Mouse (Mus musculus) MEL-GATA-1-ER (cell line): ENCODE measurements around the gene Cenpc1.

ENCODE experiments used
- DNase-seq: peaks from one replicate; pipeline ENCODE4 v3.0.0-alpha.2; 2012; ENCODE audit warnings: low read depth; ENCODE audit errors: extremely low read depth

Gene Cenpc1

GRCm38 (mm10) chr5:86065101-86065875 is at the start of gene Cenpc1:
TSS of gene Cenpc1 (minus strand) at chr5:86065583.
- DNase-seq, result peak; percentile 86

- DNase-seq, result no peak
Observed at GRCm38 (mm10) chr5:86113997-86114396, 48.6 kb upstream of the Cenpc1 start.

GRCm38 (mm10) chr5:86113037-86113436 is 47.7 kb upstream of the Cenpc1 start:
- DNase-seq, result no peak

GRCm38 (mm10) chr5:86111074-86111473 is 45.7 kb upstream of the Cenpc1 start:
- DNase-seq, result no peak

- no peak for DNase-seq
Observed at GRCm38 (mm10) chr5:86106610-86107009, 41.2 kb upstream of the Cenpc1 start.

GRCm38 (mm10) chr5:86102176-86102575 is 36.8 kb upstream of the Cenpc1 start:
- DNase-seq, result no peak

GRCm38 (mm10) chr5:86100621-86101020 is 35.2 kb upstream of the Cenpc1 start:
- no peak for DNase-seq

- no peak for DNase-seq
Observed at GRCm38 (mm10) chr5:86098988-86099387, 33.6 kb upstream of the Cenpc1 start.

GRCm38 (mm10) chr5:86094754-86095153 is 29.4 kb upstream of the Cenpc1 start:
- no peak for DNase-seq

GRCm38 (mm10) chr5:86086751-86087150 is 21.4 kb upstream of the Cenpc1 start:
- no peak for DNase-seq

GRCm38 (mm10) chr5:86084979-86085378 is 19.6 kb upstream of the Cenpc1 start:
- no peak for DNase-seq

GRCm38 (mm10) chr5:86083987-86084386 is 18.6 kb upstream of the Cenpc1 start:
- DNase-seq, result no peak

- DNase-seq, result no peak
Observed at GRCm38 (mm10) chr5:86078720-86079334, 13.4 kb upstream of the Cenpc1 start.

- DNase-seq, result no peak
Observed at GRCm38 (mm10) chr5:86072756-86073386, 7.5 kb upstream of the Cenpc1 start.

- no peak for DNase-seq
Observed at GRCm38 (mm10) chr5:86071538-86071937, 6.2 kb upstream of the Cenpc1 start, which contains the start of gene Stap1. TSS of gene Stap1 (plus strand) at chr5:86071746.

GRCm38 (mm10) chr5:86069121-86069520 is 3.7 kb upstream of the Cenpc1 start:
- no peak for DNase-seq

GRCm38 (mm10) chr5:86068451-86068850 is 3.1 kb upstream of the Cenpc1 start:
- DNase-seq, result peak; percentile 44

GRCm38 (mm10) chr5:86066551-86066929 is 1.2 kb upstream of the Cenpc1 start:
- DNase-seq, result peak; percentile 88

GRCm38 (mm10) chr5:86065876-86066550 is 630 bp upstream of the Cenpc1 start:
- DNase-seq, result peak; percentile 50

- DNase-seq, result no peak
Observed at GRCm38 (mm10) chr5:86063501-86063900, 1.9 kb downstream of the Cenpc1 start.

GRCm38 (mm10) chr5:86029820-86030219 is 35.6 kb downstream of the Cenpc1 start:
- no peak for DNase-seq
